Mouse (Mus musculus): ENCODE measurements around the gene Zfp970. TPM values are rescaled to one million over a fixed set of nuclear protein-coding genes. Genes with fewer than 3 reads are reported as not detected.
"Not testable (repeated sequence)": the region's sequence is repeated elsewhere in the genome, so short reads cannot be mapped to it uniquely, and the experiment has no call there.

Zfp970 gene
- total RNA-seq (2021), result 10 to 100 TPM; 44.4 to 44.9 TPM
- long read RNA-seq, experiment 1, transcript Zfp970-201 (4 exons, 794 nt), result major isoform, 23 of 50 reads
- long read RNA-seq, experiment 1, partial matches to known transcripts, result 11 of 50 reads
- long read RNA-seq, experiment 1, other reads (novel, unspliced or antisense), result 15 of 50 reads
- long read RNA-seq, experiment 2, transcript Zfp970-201 (4 exons, 794 nt), result major isoform, 7 of 27 reads
- long read RNA-seq, experiment 2, partial matches to known transcripts, result 7 of 27 reads
- long read RNA-seq, experiment 2, other reads (novel, unspliced or antisense), result 13 of 27 reads

DNA sequence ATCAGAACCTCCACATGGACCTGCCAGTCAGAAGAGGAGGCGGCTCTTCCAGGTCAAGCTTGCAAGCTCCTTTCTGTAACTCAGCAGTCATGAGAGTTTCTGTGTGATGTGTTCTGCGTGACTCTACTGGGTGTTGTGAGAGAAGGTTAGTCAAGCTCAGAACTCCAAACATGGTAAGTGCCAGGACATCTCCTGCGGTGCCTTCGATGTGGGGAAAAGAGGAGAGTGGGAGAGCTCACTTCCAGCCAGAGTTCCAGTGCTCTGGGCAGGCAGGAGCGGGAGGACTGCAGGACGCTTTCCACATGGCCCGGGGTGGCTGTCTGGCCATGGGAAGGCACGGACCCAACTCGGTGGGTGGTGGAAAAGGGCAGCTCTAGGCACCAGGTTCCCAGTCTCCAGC, at the start of gene Zfp970:
Gene Zfp970 (plus strand): TSS at position 58 of the 400 bp plus-strand sequence.
- DNase-seq (ENCODE audit: low spot score), result not testable (repeated sequence)

DNA sequence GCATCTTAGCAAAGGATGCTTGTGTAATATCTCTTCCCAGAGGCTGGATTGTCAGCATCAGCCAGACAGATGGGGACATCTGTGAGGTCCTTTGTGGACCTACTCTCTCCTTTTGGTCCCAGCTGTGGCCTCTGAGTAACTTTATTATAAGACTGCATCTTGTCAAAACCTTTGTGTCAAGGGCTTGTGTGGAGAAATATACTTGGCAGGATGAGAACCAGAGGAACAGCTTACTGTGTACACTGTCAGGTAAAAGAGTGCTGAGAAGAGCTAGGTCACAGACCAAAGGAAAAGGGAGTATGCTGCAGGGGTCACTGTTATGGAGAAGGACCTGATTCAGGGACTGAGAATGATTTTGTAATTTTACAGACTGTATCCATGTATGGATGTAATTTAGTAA, 3.7 kb downstream of the Zfp970 start:
- DNase-seq (ENCODE audit: low spot score), result not testable (repeated sequence)

DNA sequence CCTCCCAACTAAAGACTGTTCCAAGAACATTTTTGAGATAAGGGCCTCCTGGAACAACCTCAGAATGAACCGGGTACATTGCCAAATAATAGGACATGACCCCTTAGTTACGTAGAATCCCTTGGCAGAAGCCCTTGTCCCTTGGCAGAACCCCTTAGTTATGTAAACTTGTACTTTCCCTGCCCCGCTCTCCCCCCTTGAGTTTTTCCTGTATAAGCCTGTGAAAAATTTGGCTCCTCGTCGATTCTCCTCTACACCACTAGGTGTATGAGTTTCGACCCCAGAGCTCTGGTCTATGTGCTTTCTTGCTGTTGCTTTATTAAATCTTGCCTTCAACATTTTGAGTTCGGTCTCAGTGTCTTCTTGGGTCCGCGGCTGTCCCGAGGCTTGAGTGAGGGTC, 7.7 kb downstream of the Zfp970 start:
- not testable (repeated sequence) for DNase-seq (ENCODE audit: low spot score)

DNA sequence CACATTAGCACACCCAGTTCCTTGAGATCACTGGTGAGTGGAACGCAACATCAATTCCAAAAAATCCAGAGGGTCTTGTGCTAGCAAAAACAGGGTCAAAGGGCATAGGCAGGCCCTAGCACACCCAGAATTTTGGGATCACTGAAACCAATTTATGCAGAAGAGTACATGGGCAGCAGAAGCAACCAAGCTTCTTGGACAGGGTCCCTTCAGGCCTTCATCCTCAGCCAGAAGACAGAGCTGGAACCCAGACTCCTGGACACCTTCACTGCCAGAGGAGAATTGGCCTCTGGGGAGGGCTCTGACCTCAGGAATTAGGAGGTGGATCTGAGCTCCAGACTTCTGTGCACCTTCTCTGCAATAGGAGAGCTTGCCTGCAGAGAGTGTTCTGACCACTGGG, 17.4 kb downstream of the Zfp970 start:
- not testable (repeated sequence) for DNase-seq (ENCODE audit: low spot score)

DNA sequence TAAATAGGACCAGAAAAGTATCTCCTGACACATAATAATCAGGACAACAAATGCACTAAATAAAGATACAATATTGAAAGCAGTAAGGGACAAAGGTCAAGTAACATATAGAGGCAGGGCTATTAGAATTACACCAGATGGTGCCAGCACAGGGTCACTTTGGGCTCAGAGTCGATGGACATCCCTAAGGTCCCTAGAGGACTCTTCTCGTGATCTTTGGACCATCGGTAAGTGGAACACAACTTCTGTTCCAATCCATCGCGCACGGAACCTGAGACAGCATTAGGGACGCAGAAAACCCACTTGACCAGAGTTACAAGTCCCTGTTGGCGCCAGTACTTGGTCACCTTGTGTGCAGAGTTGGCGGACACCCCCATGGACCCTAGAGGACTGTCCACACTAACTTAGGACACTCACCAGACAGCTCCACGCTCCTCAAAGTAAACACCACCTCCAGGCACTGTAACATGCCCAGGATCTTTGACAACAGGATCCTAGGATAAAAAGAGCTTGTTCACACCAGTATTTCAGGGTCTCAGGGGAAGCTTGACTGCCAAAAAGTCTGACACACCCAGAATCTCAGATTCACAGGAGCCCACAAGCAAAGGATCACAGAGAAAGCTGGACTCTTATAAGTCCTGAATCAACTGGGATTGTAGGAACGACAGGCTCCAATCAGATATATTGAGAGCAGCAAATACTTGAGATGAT, 18.9 kb downstream of the Zfp970 start:
- DNase-seq (ENCODE audit: low spot score), result not testable (repeated sequence)

DNA sequence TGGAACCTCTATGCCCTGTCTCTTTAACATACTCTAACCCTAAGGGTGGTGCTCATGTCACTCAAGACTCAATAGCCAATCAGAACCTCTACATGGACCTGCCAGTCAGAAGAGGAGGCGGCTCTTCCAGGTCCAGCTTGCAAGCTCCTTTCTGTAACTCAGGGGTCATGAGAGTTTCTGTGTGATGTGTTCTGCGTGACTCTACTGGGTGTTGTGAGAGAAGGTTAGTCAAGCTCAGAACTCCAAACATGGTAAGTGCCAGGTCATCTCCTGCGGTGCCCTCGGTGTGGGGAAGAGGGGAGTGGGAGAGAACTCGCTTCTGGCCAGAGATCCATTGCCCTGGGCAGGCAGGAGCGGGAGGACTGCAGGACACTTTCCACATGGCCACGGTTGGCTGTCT, 33.5 kb downstream of the Zfp970 start, which contains the start of gene Gm14403:
Gene Gm14403 (plus strand): TSS at position 149 of the 400 bp plus-strand sequence.
- DNase-seq (ENCODE audit: low spot score), result peak; percentile 59

DNA sequence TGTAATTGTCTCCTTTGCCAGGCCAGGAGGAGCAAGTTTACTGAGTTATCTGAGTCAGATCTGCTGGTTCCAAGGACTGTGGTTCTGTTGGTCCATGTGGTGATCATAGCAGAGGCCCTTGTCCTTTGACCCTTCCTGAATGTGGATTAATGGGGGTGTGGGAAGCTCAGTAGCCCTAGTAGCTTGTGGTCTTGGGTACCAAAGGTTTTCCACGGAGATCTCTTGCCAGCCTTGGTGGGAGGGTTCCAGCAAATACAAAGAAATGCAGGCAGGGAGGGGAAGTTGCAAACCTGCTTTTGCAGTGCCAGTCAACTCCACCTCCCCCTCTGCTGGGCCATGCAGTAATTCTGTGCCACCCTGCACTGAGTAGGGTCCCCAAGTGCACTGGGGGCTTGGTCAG, 34.6 kb downstream of the Zfp970 start:
- DNase-seq (ENCODE audit: low spot score), result not testable (repeated sequence)

DNA sequence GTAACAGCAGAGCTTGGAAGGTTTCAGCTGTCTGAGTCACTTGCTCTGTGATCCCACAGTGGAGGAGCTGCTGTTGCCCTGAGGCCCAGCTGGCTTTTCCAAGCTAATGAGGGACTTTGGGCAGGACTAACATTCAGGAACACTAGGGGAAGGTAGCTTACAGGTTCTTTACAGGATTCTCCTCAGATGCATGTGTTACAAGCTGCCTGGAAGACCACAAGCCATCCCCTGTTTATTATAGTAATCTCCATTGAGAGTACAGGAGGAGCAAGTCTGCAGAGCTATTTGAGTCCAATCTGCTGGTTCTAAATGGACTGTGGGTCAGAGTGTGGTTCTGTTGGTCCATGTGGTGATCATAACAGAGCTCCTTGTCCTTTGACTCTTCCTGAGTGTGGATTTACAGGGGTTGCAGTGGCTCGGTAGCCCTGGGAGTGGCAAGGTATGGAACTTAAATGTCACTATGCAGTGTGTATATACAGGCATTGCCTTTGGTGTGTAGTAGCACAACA, 40.7 kb downstream of the Zfp970 start:
- not testable (repeated sequence) for DNase-seq (ENCODE audit: low spot score)

DNA sequence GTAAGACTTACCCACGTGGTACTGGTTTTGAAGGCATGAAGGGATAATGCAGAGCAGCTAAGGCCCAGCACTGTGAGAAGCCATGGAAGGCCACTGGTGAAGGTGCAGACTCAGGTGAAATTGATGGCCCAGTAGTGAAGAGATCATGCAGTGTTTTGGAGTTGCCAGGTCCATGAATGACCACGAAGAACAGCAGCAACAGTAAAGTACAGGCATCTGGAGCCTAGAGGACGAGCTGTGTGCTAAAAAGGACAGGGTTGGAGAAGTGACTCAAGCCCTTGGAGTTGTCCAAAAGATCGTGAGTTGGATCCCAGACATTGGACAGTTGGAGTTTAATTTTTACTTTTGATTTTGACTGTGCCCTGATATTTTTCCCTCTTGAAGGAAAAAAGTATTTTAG, 46.8 kb downstream of the Zfp970 start:
- DNase-seq (ENCODE audit: low spot score), result not testable (repeated sequence)

DNA sequence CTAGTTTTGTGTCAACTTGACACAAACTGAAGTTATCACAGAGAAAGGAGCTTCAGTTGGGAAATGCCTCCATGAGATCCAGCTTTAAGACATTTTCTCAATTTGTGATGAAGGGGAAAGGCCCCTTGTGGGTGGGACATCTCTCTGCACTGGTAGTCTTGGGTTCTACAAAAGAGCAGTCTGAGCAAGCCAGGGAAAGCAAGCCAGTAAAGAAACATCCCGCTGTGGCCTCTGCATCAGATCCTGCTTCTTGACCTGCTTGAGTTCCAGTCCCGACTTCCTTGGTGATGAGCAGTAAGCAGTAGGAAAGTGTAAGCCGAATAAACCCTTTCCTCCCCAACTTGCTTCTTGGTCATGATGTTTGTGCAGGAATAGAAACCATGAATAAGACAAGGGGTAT, 47.4 kb downstream of the Zfp970 start:
- not testable (repeated sequence) for DNase-seq (ENCODE audit: low spot score)

DNA sequence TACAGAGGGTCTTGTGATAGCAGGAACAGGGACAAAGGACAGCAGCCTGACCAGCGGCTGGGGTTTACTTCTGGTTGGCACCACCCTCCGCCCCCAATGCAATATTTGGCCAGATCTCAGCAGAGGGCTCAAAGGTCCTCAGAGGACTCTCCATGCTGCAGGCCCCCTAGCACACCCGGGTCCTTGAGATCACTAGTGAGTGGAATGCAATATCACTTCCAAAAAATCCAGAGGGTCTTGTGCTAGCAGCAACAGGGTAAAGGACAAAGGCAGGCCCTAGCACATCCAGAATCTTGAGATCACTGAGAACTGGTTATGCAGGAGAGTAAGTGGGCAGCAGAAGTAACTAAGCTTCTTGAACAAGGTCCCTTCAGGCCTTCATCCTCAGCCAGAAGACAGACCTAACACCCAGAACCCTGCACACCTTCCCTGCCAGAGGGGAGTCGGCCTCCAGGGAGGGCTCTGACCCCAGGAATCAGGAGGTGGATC, 49.5 kb downstream of the Zfp970 start:
- not testable (repeated sequence) for DNase-seq (ENCODE audit: low spot score)

DNA sequence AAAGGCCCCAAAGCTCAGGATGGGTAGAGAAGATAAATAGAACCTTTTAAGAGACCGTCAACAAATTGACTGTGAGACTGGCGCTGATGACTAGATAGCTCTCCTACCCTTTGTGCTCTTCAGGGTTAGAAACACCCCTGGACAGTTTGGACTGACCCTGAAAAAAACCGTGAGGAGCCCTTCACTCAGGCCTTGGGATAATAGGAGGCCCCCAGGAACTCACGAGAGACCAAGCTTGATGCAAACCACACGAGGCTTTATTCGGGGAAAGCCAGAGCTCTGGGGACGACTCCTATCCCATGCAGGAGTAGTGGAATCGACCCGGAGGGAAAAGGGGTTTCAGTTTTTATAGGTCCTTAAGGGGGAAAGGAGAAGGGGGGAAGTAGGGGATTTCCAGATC, 53.2 kb downstream of the Zfp970 start:
- not testable (repeated sequence) for DNase-seq (ENCODE audit: low spot score)

DNA sequence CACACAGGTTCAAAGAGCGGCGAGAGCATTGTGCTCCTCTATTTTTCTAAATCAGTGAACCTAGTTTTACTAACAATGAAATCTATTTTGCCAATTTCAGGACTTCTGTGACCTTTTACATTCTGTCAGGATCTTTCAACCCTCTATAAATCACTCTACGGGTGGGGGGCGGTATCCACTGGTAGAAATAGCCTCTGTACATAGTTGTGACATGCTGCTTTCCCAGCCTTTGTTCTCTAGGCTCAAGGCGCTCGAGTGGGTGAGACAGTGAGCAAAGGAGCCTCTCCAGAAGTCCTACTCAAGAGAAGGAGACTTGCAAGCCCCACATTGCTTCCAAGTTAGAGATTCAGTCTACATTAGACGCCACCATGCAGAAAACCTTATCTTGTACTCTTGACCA, 53.8 kb downstream of the Zfp970 start:
- DNase-seq (ENCODE audit: low spot score), result not testable (repeated sequence)

DNA sequence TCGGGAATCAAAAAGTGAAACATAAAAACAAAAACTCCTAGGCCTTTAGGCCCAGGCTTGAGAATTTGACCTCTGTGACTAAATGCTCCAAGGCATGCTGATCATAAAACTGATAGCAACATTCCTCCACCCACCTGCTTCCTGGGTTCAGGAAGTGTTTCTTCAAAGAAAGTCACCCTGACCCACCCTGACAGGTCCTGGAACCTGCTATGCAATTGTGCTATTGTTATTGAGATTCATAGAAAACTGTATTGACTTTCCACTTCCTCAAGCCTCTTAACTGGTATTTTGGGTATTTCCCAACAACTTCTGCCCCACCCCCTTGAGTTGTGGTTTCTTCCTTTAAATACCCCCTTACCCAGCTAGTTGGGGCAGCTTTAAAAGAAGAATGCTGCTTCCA, 54.4 kb downstream of the Zfp970 start:
- DNase-seq (ENCODE audit: low spot score), result not testable (repeated sequence)

DNA sequence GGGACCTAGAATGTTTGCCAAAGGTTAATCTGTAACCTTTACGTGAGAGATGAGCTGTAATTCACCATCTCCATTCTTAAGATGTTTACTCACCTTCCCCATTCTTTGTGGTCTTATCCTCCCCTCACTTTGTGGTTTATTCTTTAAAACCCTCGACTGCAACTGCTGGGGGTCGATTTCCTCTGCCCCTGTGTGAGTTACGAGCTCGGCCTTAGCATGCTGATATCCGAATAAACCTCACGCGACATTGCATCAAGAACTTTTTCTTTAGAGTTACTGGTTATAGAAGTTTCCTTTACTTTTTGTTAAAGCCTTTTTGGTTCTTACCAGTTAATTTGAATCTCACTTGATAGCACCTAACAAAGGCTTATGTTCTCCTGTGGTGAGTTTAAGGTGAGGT, 55.5 kb downstream of the Zfp970 start:
- no peak for DNase-seq (ENCODE audit: low spot score)

DNA sequence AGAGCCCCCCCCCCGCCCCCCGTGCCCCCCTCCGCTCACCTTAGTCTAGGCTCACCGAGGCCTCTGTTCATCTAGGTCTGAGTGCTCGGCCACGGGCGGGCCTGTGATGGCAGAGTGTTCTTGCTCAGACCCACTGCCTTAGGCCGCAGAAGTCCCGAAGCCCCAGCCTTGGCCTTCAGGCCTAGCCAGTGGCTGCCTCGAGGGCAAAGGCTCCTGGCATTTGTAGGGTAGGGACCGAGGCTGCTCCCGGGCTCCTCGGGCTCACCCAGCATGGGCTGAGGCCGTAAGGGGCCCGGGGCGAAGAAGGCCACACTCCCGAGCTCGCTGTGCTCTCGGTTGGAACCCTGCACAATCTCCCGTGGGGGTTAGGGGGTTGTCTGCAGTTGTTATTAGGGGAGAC, 58.5 kb downstream of the Zfp970 start:
- DNase-seq (ENCODE audit: low spot score), result no peak

DNA sequence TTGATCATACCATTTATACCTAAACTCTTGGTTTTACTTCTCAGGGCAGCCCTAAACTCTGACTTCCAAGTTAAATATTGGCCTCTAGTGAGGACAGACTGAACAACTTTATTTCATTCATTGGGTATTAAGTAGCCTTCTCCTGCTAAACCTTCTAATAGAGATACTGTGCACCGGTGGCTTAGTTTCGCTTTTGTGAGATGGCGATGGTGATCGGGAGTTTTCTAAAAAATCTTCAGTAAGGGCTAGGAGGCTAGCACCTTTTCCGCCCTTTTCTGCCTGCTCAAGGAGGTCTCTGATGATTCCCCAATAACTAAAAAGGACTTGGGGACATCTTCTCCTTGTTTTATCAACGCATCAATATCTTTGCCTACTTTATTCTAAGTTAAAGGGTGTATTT, 59.1 kb downstream of the Zfp970 start:
- not testable (repeated sequence) for DNase-seq (ENCODE audit: low spot score)

DNA sequence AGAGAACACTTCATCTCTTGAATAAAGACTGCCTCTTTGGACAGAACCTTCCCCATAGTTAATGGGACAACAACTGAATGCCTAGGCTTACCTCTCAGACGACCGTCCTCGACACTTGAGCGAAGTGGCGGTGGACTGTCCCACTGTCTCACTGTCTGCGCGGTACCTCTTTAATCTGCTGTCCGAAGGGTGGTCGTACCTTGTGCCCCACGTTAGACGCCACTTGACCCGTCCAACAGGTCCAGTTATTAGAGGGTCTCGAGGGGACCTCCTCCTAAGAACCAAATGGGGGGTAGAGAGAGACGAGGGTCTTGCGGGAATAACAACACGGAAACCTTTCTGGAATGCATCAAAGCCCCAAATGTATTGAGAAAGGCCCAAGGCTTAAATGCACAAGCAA, 59.6 kb downstream of the Zfp970 start:
- DNase-seq (ENCODE audit: low spot score), result not testable (repeated sequence)

Data from gastrocnemius, adult 18-20 months (tissue).